In the genomic region with DNA sequence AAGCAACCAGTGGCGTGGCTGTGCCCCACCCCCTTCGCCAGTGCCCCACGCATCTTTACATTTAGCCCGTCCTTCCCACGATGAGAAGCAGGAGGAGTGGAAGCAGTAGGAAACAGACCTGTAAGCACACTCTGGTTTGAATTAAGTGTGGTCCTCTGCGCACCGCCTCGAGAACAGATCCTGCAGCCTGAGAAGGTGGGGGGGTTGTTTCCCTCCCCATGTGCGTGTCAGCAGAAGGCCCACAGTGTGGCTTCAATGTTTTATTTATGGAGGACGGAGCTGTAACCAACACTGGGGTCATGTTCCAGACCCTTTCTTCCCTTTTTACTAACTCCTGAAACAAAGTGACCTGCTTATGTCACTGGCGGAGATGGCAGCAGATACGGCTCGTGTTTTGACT, we compare ENCODE assay signal across 18 mouse cellular contexts.
DNase-seq lines count a peak whose midpoint lies in the region; ATAC-seq and TF ChIP-seq lines count a peak whose summit lies in the region.
"Had no signal": no experiment of that assay in that cellular context is flagged by ENCODE, and none has a peak within 500 bp of the region (broad histone marks: within the 10 kb centered on the region; RNA-seq: fewer than 3 reads in every experiment).

No protein-coding gene starts in this region.

- H3K36me3 ChIP-seq in forebrain, embryonic 15.5 days = no peaks in the 10 kb centered on the region
- no peaks in the 10 kb centered on the region for H3K36me3 ChIP-seq in forebrain, embryonic 16.5 days (ENCODE audit: control insufficient read depth, insufficient read depth)
- no peaks in the 10 kb centered on the region for H3K36me3 ChIP-seq in neural tube, embryonic 11.5 days (ENCODE audit: control insufficient read depth, insufficient read depth, low read length)
- no peaks in the 10 kb centered on the region for H3K36me3 ChIP-seq in hindbrain, embryonic 14.5 days (replicated peaks; ENCODE audit: control insufficient read depth, insufficient read depth)
- no peaks in the 10 kb centered on the region for H3K36me3 ChIP-seq in neural tube, embryonic 13.5 days
- H3K36me3 ChIP-seq: liver, embryonic 15.5 days; midbrain, embryonic 12.5 days had no signal

- H3K9ac ChIP-seq in forebrain, embryonic 15.5 days (replicated peaks) = no peak overlapping the region
- H3K9ac ChIP-seq in forebrain, embryonic 16.5 days (replicated peaks; ENCODE audit: low read depth, low read length) = no peak overlapping the region
- no peak overlapping the region for H3K9ac ChIP-seq in neural tube, embryonic 11.5 days (ENCODE audit: low read length)
- H3K9ac ChIP-seq in hindbrain, embryonic 14.5 days = no peak overlapping the region
- H3K9ac ChIP-seq in neural tube, embryonic 13.5 days = no peak overlapping the region
- H3K9ac ChIP-seq: liver, embryonic 15.5 days; midbrain, embryonic 12.5 days had no signal

- no peak overlapping the region for H3K4me2 ChIP-seq in forebrain, embryonic 15.5 days (replicated peaks)
- H3K4me2 ChIP-seq in forebrain, embryonic 16.5 days (ENCODE audit: low read length) = no peak overlapping the region
- 0 out of 2 replicates have a peak overlapping the region, but pooled peaks have one; percentile 0 for H3K4me2 ChIP-seq in neural tube, embryonic 11.5 days (ENCODE audit: low read depth)
- H3K4me2 ChIP-seq in hindbrain, embryonic 14.5 days (replicated peaks) = no peak overlapping the region
- H3K4me2 ChIP-seq in neural tube, embryonic 13.5 days = peak overlapping the region; percentile 17; the same call in 1 of the 2 replicates
- H3K4me2 ChIP-seq: heart, embryonic 11.5 days; liver, embryonic 15.5 days; midbrain, embryonic 12.5 days had no signal

- no peak for TF ChIP-seq CTCF in gastrocnemius, adult 2 months (IDR thresholded peaks at IDR 0.05)

- no peaks in the 10 kb centered on the region for H3K27me3 ChIP-seq in forebrain, embryonic 15.5 days
- H3K27me3 ChIP-seq in forebrain, embryonic 16.5 days (replicated peaks; ENCODE audit: control insufficient read depth, insufficient read depth, low read length) = no peaks in the 10 kb centered on the region
- H3K27me3 ChIP-seq in neural tube, embryonic 11.5 days (ENCODE audit: control insufficient read depth, insufficient read depth, low read length) = no peaks in the 10 kb centered on the region; the same call in 1 of the 2 replicates
- no peaks in the 10 kb centered on the region for H3K27me3 ChIP-seq in hindbrain, embryonic 14.5 days (ENCODE audit: control insufficient read depth, insufficient read depth, low read length)
- no peaks in the 10 kb centered on the region for H3K27me3 ChIP-seq in neural tube, embryonic 13.5 days
- H3K27me3 ChIP-seq: liver, embryonic 15.5 days had no signal

- WGBS in forebrain, embryonic 15.5 days = 37% methylated on average over 13 of the region's 13 CpGs
- 29% methylated on average over 13 of the region's 13 CpGs for WGBS in forebrain, embryonic 16.5 days
- 17% methylated on average over 13 of the region's 13 CpGs for WGBS in neural tube, embryonic 11.5 days
- 24% methylated on average over 13 of the region's 13 CpGs for WGBS in hindbrain, embryonic 14.5 days
- WGBS in neural tube, embryonic 13.5 days = 15% methylated on average over 13 of the region's 13 CpGs

- DNase-seq in neural tube, embryonic 11.5 days (ENCODE audit: low spot score) = peak; percentile 41
- no peak for DNase-seq in neural tube, embryonic 10.5 days (ENCODE audit: extremely low spot score, low spot score)
- DNase-seq in hindbrain, embryonic 14.5 days (ENCODE audit: low spot score) = no peak
- no peak for DNase-seq in gastrocnemius, adult 8-10 months (ENCODE audit: low spot score in 2 of 2)
- no peak for DNase-seq in gastrocnemius, adult 2 months
- DNase-seq: adrenal gland, adult 2 months; B cell, adult 2 months; cerebellum, adult 8-10 months; kidney, adult 2 months; lung, postnatal 14 days; right cerebral cortex, postnatal 25 days; thymus, adult 2 months had no signal

- intact Hi-C loops in gastrocnemius, adult 2 months (cut with DNase I) = no loop called here

- H3K9me3 ChIP-seq in forebrain, embryonic 15.5 days = no peaks in the 10 kb centered on the region
- H3K9me3 ChIP-seq in forebrain, embryonic 16.5 days (ENCODE audit: control insufficient read depth, low read length) = no peaks in the 10 kb centered on the region
- H3K9me3 ChIP-seq in neural tube, embryonic 11.5 days (ENCODE audit: control insufficient read depth, low read length) = no peaks in the 10 kb centered on the region
- H3K9me3 ChIP-seq in hindbrain, embryonic 14.5 days (ENCODE audit: control insufficient read depth, low read length) = no peaks in the 10 kb centered on the region
- no peaks in the 10 kb centered on the region for H3K9me3 ChIP-seq in neural tube, embryonic 13.5 days
- H3K9me3 ChIP-seq: liver, embryonic 15.5 days; midbrain, embryonic 12.5 days had no signal

- peaks cover 63% of the 10 kb centered on the region for H3K4me1 ChIP-seq in forebrain, embryonic 15.5 days
- H3K4me1 ChIP-seq in forebrain, embryonic 16.5 days (replicated peaks; ENCODE audit: control insufficient read depth, insufficient read depth, low read length) = peaks cover 50% of the 10 kb centered on the region
- H3K4me1 ChIP-seq in neural tube, embryonic 11.5 days (ENCODE audit: control insufficient read depth, insufficient read depth, low read length) = peaks cover 39% of the 10 kb centered on the region
- H3K4me1 ChIP-seq in hindbrain, embryonic 14.5 days (replicated peaks; ENCODE audit: control insufficient read depth, insufficient read depth, low read length) = peaks cover 54% of the 10 kb centered on the region
- peaks cover 69% of the 10 kb centered on the region for H3K4me1 ChIP-seq in neural tube, embryonic 13.5 days (replicated peaks)
- H3K4me1 ChIP-seq: liver, embryonic 15.5 days had no signal

- H3K4me3 ChIP-seq in forebrain, embryonic 15.5 days = no peak overlapping the region
- no peak overlapping the region for H3K4me3 ChIP-seq in forebrain, embryonic 16.5 days (replicated peaks; ENCODE audit: low read length)
- no peak overlapping the region for H3K4me3 ChIP-seq in neural tube, embryonic 11.5 days (ENCODE audit: low read depth, low read length)
- H3K4me3 ChIP-seq in hindbrain, embryonic 14.5 days (replicated peaks; ENCODE audit: low read length) = no peak overlapping the region
- no peak overlapping the region for H3K4me3 ChIP-seq in neural tube, embryonic 13.5 days
- H3K4me3 ChIP-seq in gastrocnemius, adult 2 months = no peak overlapping the region
- H3K4me3 ChIP-seq: liver, embryonic 15.5 days; midbrain, embryonic 12.5 days had no signal

- 0 out of 2 replicates have a peak overlapping the region, but pooled peaks have one; percentile 11 for H3K27ac ChIP-seq in forebrain, embryonic 15.5 days (replicated peaks)
- no peak overlapping the region for H3K27ac ChIP-seq in forebrain, embryonic 16.5 days (ENCODE audit: low read length)
- peak overlapping the region; percentile 57; the same call in 1 of the 2 replicates for H3K27ac ChIP-seq in neural tube, embryonic 11.5 days (ENCODE audit: low read depth, low read length)
- H3K27ac ChIP-seq in hindbrain, embryonic 14.5 days = 0 out of 2 replicates have a peak overlapping the region, but pooled peaks have one; percentile 14
- peak overlapping the region; percentile 15 for H3K27ac ChIP-seq in neural tube, embryonic 13.5 days (replicated peaks)
- no peak overlapping the region for H3K27ac ChIP-seq in gastrocnemius, adult 2 months
- H3K27ac ChIP-seq: liver, embryonic 15.5 days; midbrain, embryonic 12.5 days had no signal

- ATAC-seq in forebrain, embryonic 15.5 days (replicated peaks) = no peak
- ATAC-seq in forebrain, embryonic 16.5 days = no peak
- no peak for ATAC-seq in neural tube, embryonic 11.5 days (ENCODE audit: insufficient read depth, low FRiP score, low TSS enrichment)
- ATAC-seq in hindbrain, embryonic 14.5 days (ENCODE audit: low FRiP score) = no peak
- ATAC-seq in neural tube, embryonic 13.5 days (ENCODE audit: low read depth) = no peak

Comparison
In these comparisons a context has a peak if more than half of its experiments do, and no peak if none do; other contexts are left out.
1. H3K27ac ChIP-seq: peak in forebrain, embryonic 15.5 days (single experiment), neural tube, embryonic 11.5 days (single experiment), hindbrain, embryonic 14.5 days (single experiment) and neural tube, embryonic 13.5 days (single experiment); none in forebrain, embryonic 16.5 days (single experiment) and gastrocnemius, adult 2 months (single experiment).
2. H3K4me2 ChIP-seq: peak in neural tube, embryonic 11.5 days (single experiment) and neural tube, embryonic 13.5 days (single experiment); none in forebrain, embryonic 15.5 days (single experiment), forebrain, embryonic 16.5 days (single experiment) and hindbrain, embryonic 14.5 days (single experiment).